Mouse (Mus musculus) erythroblast, embryonic 14.5 days (primary cell): ENCODE measurements around the gene Nbr1. TPM values are rescaled to one million over a fixed set of nuclear protein-coding genes. Genes with fewer than 3 reads are reported as not detected.
A peak's percentile ranks its signal among the peaks of the same experiment; 100 is the strongest.

Experiments used
- H3K27me3 ChIP-seq: 2 replicates; pipeline ENCODE4 v1.6.1; 2012; ENCODE audit warnings: inconsistent platforms; ENCODE audit not compliant: control insufficient read depth
- H3K36me3 ChIP-seq: 2 replicates; pipeline ENCODE4 v1.6.1; 2012; ENCODE audit warnings: mild to moderate bottlenecking, inconsistent platforms; ENCODE audit not compliant: control insufficient read depth
- H3K4me1 ChIP-seq: 2 replicates; pipeline ENCODE4 v1.6.1; 2012; ENCODE audit warnings: inconsistent platforms; ENCODE audit not compliant: control insufficient read depth
- H3K4me3 ChIP-seq: replicated peaks from 2 replicates; pipeline ENCODE3; 2012; ENCODE audit warnings: moderate library complexity, mild to moderate bottlenecking, inconsistent platforms
- H3K9me3 ChIP-seq: 2 replicates; pipeline ENCODE4 v1.6.1; 2012; ENCODE audit warnings: low read length, inconsistent platforms, mixed read lengths; ENCODE audit not compliant: control insufficient read depth
- GATA1 ChIP-seq: IDR thresholded peaks from 2 replicates; pipeline ENCODE4 v1.6.1; 2012; ENCODE audit warnings: low read length, inconsistent platforms, mixed read lengths
- TAL1 ChIP-seq: IDR thresholded peaks from 3 replicates; pipeline ENCODE4 v1.6.1; 2012; ENCODE audit warnings: low read length, inconsistent platforms, mixed read lengths
- polyA plus RNA-seq: library from polyadenylated mRNA; stranded (reverse); fragments of >175 nt; gene quantifications from 2 replicates; pipeline ENCODE4 v1.2.3, GENCODE M21; 2012

Nbr1 gene
- 2.0 and 5.3 TPM in 2 replicates for polyA plus RNA-seq

DNA sequence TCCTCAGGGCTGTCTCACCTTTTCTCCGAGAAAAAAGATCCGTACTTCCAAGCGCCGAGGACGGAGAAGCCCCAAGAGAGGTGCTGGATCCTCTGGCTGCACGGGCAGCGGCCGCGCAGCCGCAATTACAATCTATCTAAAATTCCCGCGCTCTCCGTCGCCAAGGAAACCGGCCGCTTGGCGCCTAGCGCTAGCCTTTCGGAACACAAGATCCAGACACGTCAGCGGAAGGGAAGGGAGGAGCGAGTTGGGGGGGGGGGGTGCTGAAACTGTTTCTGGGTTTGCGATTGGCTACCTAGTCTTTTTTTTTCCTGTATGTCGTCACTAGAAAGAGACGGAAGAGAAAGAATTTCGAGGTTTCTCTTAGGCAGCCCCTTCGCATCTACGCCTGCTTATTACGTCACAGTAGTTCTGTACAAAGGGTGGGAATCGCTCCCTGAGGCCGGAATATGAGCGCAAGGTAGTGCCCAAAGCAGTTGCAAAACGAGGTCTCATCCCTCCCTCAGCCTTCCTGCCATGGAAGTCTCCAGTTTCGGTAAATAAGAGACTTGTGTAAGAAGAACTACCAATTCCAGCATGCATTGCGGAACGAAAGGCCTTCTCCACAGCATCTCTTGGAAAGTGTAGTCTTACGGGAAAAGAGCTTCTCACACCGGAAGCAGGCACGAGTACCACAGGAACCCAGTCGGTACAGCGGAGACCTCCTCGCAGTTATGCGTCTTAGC, at the start of gene Nbr1, which contains the start of gene Brca1:
Nbr1 (plus strand) TSS at position 399 of the 725 bp plus-strand sequence.
Brca1 (minus strand) TSS at position 205 of the 725 bp plus-strand sequence.
- Histone ChIP-seq H3K36me3 (peaks cover 64% of the 10 kb centered on the region), H3K27me3 (no peaks in the 10 kb centered on the region), H3K9me3 (no peaks in the 10 kb centered on the region), H3K4me1 (peaks cover 47% of the 10 kb centered on the region), H3K4me3 (peak within 1 kb of the TSS; percentile 73)
- TF ChIP-seq GATA1 (no peak), TAL1 (no peak)

DNA sequence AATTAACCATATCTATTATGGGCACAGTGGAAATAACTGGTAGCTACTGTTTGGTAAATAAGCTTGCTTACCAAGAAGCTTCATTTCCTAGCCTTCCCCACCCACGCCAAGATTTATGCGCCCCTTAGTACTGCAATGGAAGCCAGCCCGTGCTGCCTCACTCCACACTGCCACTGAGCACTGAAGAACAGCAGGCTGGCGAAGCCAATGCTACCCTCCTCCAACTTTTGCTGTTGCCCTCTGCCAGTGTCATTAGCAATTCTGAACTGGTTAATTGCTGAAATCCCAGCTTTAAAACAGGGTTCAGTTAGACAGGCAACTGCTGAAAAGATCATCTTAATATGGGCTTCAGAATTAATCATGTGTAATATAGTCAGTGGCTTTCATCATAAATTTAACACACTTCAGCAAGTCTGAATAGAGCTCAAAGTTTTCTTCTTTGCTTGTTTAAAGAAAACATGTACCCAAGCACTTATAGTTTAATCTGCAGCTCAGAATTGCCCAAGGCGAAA, 45.6 kb upstream of the Nbr1 start:
- Histone ChIP-seq H3K4me3 (no peak overlapping the region), H3K9me3 (no peaks in the 10 kb centered on the region), H3K27me3 (no peaks in the 10 kb centered on the region), H3K4me1 (peaks cover 6% of the 10 kb centered on the region; the same call in 1 of the 2 replicates), H3K36me3 (peaks cover 99% of the 10 kb centered on the region)
- TF ChIP-seq GATA1, result no peak

GRCm38 (mm10) chr11:101507090-101507489, 44.9 kb upstream of the Nbr1 start:
- peaks cover 6% of the 10 kb centered on the region; the same call in 1 of the 2 replicates for H3K4me1 ChIP-seq
- H3K4me3 ChIP-seq, result no peak overlapping the region
- H3K36me3 ChIP-seq, result peaks cover 99% of the 10 kb centered on the region
- no peaks in the 10 kb centered on the region for H3K9me3 ChIP-seq
- no peaks in the 10 kb centered on the region for H3K27me3 ChIP-seq
- TF ChIP-seq GATA1, result no peak
- no peak for TF ChIP-seq TAL1

- TF ChIP-seq TAL1 (no peak), GATA1 (no peak)
- Histone ChIP-seq H3K27me3 (no peaks in the 10 kb centered on the region), H3K9me3 (0 out of 2 replicates have a peak, but pooled peaks cover 1% of the 10 kb centered on the region), H3K4me1 (no peaks in the 10 kb centered on the region), H3K4me3 (no peak overlapping the region), H3K36me3 (peaks cover 95% of the 10 kb centered on the region)
These were observed 33.0 kb upstream of the Nbr1 start for GRCm38 (mm10) chr11:101518937-101519336.

DNA sequence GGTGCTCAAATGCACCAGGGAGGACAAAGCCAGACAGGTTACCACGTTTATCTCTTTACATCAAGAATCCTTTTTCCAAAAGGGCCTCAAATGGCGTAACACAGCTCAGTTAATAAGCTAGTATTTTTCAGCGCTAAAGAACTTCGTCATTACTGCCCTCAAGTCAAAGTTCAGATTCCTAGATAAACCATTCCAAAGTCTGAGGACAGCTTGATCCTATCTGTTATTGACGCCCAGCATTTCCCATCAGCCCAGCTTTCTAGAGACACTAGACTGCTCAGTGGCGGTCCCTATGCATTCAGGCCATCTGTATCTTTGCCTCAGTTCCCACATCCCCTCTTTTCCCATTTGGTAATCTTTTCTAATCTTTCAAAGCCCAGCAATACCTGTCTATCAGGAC, 32.6 kb upstream of the Nbr1 start:
- TF ChIP-seq GATA1, result no peak
- no peak for TF ChIP-seq TAL1
- Histone ChIP-seq H3K27me3 (no peaks in the 10 kb centered on the region), H3K4me3 (no peak overlapping the region), H3K36me3 (peaks cover 95% of the 10 kb centered on the region), H3K4me1 (no peaks in the 10 kb centered on the region), H3K9me3 (no peaks in the 10 kb centered on the region)

- no peaks in the 10 kb centered on the region for H3K27me3 ChIP-seq
- peaks cover 95% of the 10 kb centered on the region for H3K36me3 ChIP-seq
- TF ChIP-seq GATA1, result no peak
- TF ChIP-seq TAL1, result no peak
- H3K9me3 ChIP-seq, result no peaks in the 10 kb centered on the region
- peaks cover 2% of the 10 kb centered on the region for H3K4me1 ChIP-seq
- no peak overlapping the region for H3K4me3 ChIP-seq
These were observed 27.5 kb upstream of the Nbr1 start for GRCm38 (mm10) chr11:101524446-101524845.

GRCm38 (mm10) chr11:101525056-101525455, 26.9 kb upstream of the Nbr1 start:
- H3K4me1 ChIP-seq, result peaks cover 2% of the 10 kb centered on the region
- TF ChIP-seq TAL1 (no peak), GATA1 (no peak)
- H3K27me3 ChIP-seq, result no peaks in the 10 kb centered on the region
- H3K36me3 ChIP-seq, result peaks cover 95% of the 10 kb centered on the region
- no peak overlapping the region for H3K4me3 ChIP-seq
- no peaks in the 10 kb centered on the region for H3K9me3 ChIP-seq

- no peaks in the 10 kb centered on the region for H3K27me3 ChIP-seq
- no peaks in the 10 kb centered on the region for H3K9me3 ChIP-seq
- peaks cover 98% of the 10 kb centered on the region for H3K36me3 ChIP-seq
- TF ChIP-seq GATA1 (no peak), TAL1 (no peak)
- H3K4me3 ChIP-seq, result no peak overlapping the region
- peaks cover 2% of the 10 kb centered on the region for H3K4me1 ChIP-seq
These were observed 25.9 kb upstream of the Nbr1 start for GRCm38 (mm10) chr11:101525936-101526595.

DNA sequence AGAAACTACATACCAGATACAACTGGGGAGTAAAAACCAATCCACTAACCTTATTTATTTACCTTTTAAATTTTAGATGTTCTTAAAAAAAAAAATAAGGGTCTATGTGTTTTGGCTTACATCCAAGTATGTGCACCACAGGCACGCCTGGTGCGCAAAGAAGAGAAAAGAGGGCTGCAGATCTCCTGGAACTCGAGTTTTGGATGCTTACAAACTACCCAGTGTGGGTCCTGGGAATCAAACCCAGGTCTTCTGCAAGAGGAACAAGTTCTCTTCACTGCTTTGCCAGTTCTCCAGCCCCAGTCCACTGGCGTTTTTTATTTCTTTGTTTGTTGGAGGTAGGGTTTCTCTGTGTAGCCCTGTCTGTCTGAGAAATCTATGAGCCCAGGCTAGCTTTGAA, 25.3 kb upstream of the Nbr1 start:
- Histone ChIP-seq H3K9me3 (no peaks in the 10 kb centered on the region), H3K4me3 (no peak overlapping the region), H3K27me3 (no peaks in the 10 kb centered on the region), H3K36me3 (peaks cover 99% of the 10 kb centered on the region), H3K4me1 (peaks cover 2% of the 10 kb centered on the region)
- TF ChIP-seq TAL1 (no peak), GATA1 (no peak)
